Mouse (Mus musculus) G1E (cell line): ENCODE results near the gene Pithd1. TPM values are rescaled to one million over a fixed set of nuclear protein-coding genes. Genes with fewer than 3 reads are reported as not detected.

Source experiments
- ATAC-seq: 2 replicates; pipeline ENCODE4 v1.8.0; 2016; ENCODE audit warnings: mild to moderate bottlenecking; ENCODE audit not compliant: insufficient number of reproducible peaks, poor library complexity, low FRiP score, severe bottlenecking; ENCODE audit errors: extremely low read depth
- DNase-seq: peaks from one replicate; pipeline ENCODE4 v3.0.0; 2012; ENCODE audit warnings: low spot score
- H3K27me3 ChIP-seq: 2 replicates; pipeline ENCODE4 v1.6.1; 2012; ENCODE audit warnings: mild to moderate bottlenecking, low read length, inconsistent platforms; ENCODE audit not compliant: insufficient read depth
- H3K36me3 ChIP-seq: replicated peaks from 2 replicates; pipeline ENCODE3; 2012; ENCODE audit warnings: mild to moderate bottlenecking, inconsistent platforms
- H3K4me1 ChIP-seq: 2 replicates; pipeline ENCODE4 v1.6.1; 2012; ENCODE audit warnings: low read depth, low read length, inconsistent platforms, mixed read lengths; ENCODE audit not compliant: insufficient read depth
- H3K4me3 ChIP-seq: 2 replicates; pipeline ENCODE4 v1.5.1; 2012; ENCODE audit warnings: low read depth, mild to moderate bottlenecking, inconsistent platforms, low read length, moderate library complexity, mixed read lengths
- H3K9me3 ChIP-seq: replicated peaks from 2 replicates; pipeline ENCODE4 v1.6.1; 2012; ENCODE audit warnings: inconsistent platforms
- CTCF ChIP-seq: IDR thresholded peaks from 2 replicates; pipeline ENCODE4 v1.5.1; 2012; ENCODE audit warnings: low read depth, low read length, inconsistent platforms, mixed read lengths
- GATA1 ChIP-seq: IDR thresholded peaks from 2 replicates; pipeline ENCODE4 v1.6.1; 2012; ENCODE audit warnings: borderline replicate concordance, low read length, inconsistent platforms, mixed read lengths
- GATA2 ChIP-seq: IDR thresholded peaks from 2 replicates; pipeline ENCODE4 v1.6.1; 2012; ENCODE audit warnings: low read depth, low read length, inconsistent platforms, borderline replicate concordance
- POLR2AphosphoS5 ChIP-seq: IDR thresholded peaks from 2 replicates; pipeline ENCODE4 v1.6.1; 2012; ENCODE audit warnings: low read depth, low read length, inconsistent platforms; ENCODE audit not compliant: insufficient replicate concordance
- TAL1 ChIP-seq: conservative IDR thresholded peaks from 2 replicates; pipeline ENCODE4 v1.6.1; 2012; ENCODE audit warnings: low read depth, low read length, inconsistent platforms, mixed read lengths
- polyA plus RNA-seq: library from polyadenylated mRNA; stranded (reverse); fragments of >175 nt; gene quantifications from 2 replicates; pipeline ENCODE4 v1.2.3, GENCODE M21; 2012
- total RNA-seq, 2 experiments: library from RNA; stranded (forward) in 1 of 2; stranded (reverse) in 1 of 2; fragments of 200-1000 nt in 1 of 2; fragments of >200 nt in 1 of 2; fragmentation: Nextera tagmentation in 1 of 2; gene quantifications; 2 replicates each; pipeline ENCODE4 v1.2.3; 2014 to 2017

The Pithd1 gene
- total and polyA plus RNA-seq, 3 experiments: 34.9 to 71.7 (median 51.0) TPM

DNA sequence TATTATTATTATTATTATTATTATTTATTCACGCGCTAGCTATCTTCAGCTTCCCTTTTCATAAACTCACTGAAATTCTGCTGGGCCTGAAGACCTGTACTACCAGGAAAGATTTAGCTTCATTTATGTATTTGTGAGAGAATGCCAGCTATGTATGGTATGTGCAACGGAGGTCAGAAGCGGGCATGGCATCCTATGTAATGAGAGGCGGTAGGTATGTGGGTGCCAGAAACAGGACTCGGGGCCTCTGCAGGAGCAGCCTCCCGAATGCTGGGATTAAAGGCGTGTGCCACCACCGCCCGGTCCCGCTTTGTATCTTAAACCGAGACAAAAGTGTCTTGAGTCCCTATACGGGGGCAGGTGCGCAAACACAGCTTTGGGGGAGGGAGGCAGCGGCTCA lies 24.1 kb downstream of the Pithd1 start:
- H3K36me3 ChIP-seq: peaks cover 82% of the 10 kb centered on the region
- no peaks in the 10 kb centered on the region for H3K9me3 ChIP-seq
- H3K4me3 ChIP-seq: peak overlapping the region; percentile 83
- ATAC-seq: no peak
- H3K27me3 ChIP-seq: no peaks in the 10 kb centered on the region
- TF ChIP-seq POLR2AphosphoS5 (no peak), TAL1 (no peak)
- no peak for DNase-seq
- H3K4me1 ChIP-seq: peaks cover 45% of the 10 kb centered on the region

DNA sequence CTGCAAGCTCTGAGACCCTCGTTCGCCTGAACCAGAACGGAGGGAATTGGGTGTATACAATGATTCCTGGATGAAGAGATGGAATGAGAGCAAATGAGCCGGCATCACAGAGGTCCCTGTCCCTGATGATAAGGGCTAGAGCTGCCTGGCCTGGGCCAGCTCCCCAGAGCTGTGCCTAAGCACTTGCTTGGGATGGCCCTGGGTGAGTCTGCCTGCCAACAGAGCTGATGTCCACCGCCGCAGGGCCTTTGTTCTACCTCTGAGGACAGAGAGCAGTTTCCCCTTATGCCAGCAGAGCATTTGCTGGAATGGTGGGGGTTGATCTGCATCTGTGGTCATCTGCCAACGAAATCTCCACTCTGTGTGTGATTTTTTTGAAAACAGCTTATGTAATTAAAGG lies 24.9 kb downstream of the Pithd1 start:
- Histone ChIP-seq H3K4me3 (peak overlapping the region; percentile 24; the same call in 1 of the 2 replicates), H3K27me3 (no peaks in the 10 kb centered on the region), H3K4me1 (peaks cover 43% of the 10 kb centered on the region), H3K36me3 (peaks cover 81% of the 10 kb centered on the region), H3K9me3 (no peaks in the 10 kb centered on the region)
- DNase-seq (no peak), ATAC-seq (no peak)
- TF ChIP-seq POLR2AphosphoS5: no peak

DNA sequence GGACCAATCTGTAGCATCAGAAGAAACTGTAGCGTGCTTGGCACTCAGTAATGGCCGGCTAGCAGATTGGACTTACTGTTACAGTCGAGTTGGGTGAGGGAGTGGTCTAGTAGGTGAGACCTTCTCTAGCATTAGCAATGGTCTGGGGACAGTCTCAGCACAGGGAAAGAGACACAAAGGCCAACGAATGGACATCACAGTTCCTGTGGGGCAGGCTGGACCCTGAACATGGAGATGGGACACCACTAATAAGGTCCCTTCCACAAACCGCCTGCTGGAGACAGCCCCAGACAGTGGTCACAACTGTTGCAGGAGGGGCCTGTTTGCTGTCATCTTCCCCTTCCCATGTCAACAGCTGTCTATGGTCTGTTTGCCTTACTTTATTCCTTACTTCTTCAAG lies 25.4 kb downstream of the Pithd1 start:
- Histone ChIP-seq H3K4me1 (peaks cover 43% of the 10 kb centered on the region), H3K36me3 (peaks cover 78% of the 10 kb centered on the region)
- DNase-seq: no peak

GRCm38 (mm10) chr4:135960717-135961116 lies 26.3 kb downstream of the Pithd1 start:
- ATAC-seq: no peak
- Histone ChIP-seq H3K36me3 (peaks cover 78% of the 10 kb centered on the region), H3K4me3 (no peak overlapping the region), H3K4me1 (peaks cover 39% of the 10 kb centered on the region), H3K9me3 (no peaks in the 10 kb centered on the region), H3K27me3 (no peaks in the 10 kb centered on the region)
- TF ChIP-seq CTCF: peak; percentile 98
- no peak for TF ChIP-seq GATA1
- peak; percentile 74 for DNase-seq

More for the DNA sequence above, 25.4 kb downstream of the Pithd1 start:
- Histone ChIP-seq H3K27me3 (no peaks in the 10 kb centered on the region), H3K4me3 (no peak overlapping the region), H3K9me3 (no peaks in the 10 kb centered on the region)
- TF ChIP-seq TAL1 (no peak), POLR2AphosphoS5 (no peak), CTCF (no peak), GATA2 (no peak), GATA1 (no peak)
- ATAC-seq: no peak

- no peaks in the 10 kb centered on the region for H3K27me3 ChIP-seq
- H3K4me3 ChIP-seq: no peak overlapping the region
- H3K4me1 ChIP-seq: peaks cover 26% of the 10 kb centered on the region
- ATAC-seq (no peak), DNase-seq (no peak)
- TF ChIP-seq TAL1 (no peak), POLR2AphosphoS5 (no peak), GATA2 (no peak), CTCF (no peak), GATA1 (no peak)
- peaks cover 87% of the 10 kb centered on the region for H3K36me3 ChIP-seq
- H3K9me3 ChIP-seq: no peaks in the 10 kb centered on the region
Observed at GRCm38 (mm10) chr4:135958354-135958753, 28.7 kb downstream of the Pithd1 start.

DNA sequence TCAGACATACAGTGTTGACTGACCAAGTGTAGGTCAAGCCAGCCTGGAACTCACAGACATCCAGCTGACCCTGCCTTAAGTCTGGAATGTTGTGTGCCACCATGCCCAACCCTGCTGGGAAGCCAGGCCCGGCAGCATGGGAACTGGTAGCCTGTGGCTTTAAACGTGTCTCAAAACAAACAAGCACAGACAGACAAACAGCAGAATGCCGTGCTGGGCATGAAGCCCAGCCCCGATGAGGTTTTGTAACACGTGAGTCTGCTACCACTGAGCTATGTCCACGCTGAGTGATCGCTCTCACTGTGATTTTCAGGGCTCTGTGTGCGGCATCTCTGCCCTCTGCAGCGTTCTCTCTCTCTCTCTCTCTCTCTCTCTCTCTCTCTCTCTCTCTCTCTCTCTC lies 31.2 kb downstream of the Pithd1 start:
- peaks cover 2% of the 10 kb centered on the region for H3K9me3 ChIP-seq
- peaks cover 15% of the 10 kb centered on the region; the same call in 1 of the 2 replicates for H3K4me1 ChIP-seq
- ATAC-seq (no peak), DNase-seq (no peak)
- H3K36me3 ChIP-seq: peaks cover 91% of the 10 kb centered on the region
- no peak overlapping the region for H3K4me3 ChIP-seq
- H3K27me3 ChIP-seq: no peaks in the 10 kb centered on the region
- TF ChIP-seq GATA1: no peak
- TF ChIP-seq POLR2AphosphoS5: no peak
- no peak for TF ChIP-seq TAL1
- no peak for TF ChIP-seq GATA2
- no peak for TF ChIP-seq CTCF

DNA sequence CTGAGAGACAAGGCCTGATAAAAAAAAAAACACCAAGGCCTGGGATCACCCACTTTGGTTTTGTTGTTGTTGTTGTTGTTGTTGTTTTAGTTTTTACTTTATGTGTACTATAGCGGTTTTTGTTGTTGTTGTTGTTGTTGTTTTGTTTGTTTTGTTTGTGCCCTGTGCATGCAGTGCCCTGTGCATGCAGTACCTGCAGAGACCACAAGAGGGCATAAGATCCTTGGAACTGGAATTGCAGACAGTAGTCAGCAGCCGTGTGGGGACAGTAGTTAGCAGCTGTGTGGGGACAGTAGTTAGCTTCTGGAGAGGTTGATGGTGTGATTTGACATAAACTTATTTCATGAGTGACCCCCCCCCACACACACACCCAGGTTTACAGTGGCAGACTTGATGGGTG lies 32.8 kb downstream of the Pithd1 start:
- no peaks in the 10 kb centered on the region for H3K27me3 ChIP-seq
- no peak for ATAC-seq
- peaks cover 87% of the 10 kb centered on the region for H3K36me3 ChIP-seq
- H3K9me3 ChIP-seq: peaks cover 2% of the 10 kb centered on the region
- no peak overlapping the region for H3K4me3 ChIP-seq
- TF ChIP-seq CTCF (peak; percentile 96), POLR2AphosphoS5 (no peak), TAL1 (no peak), GATA1 (no peak)
- DNase-seq: no peak
- H3K4me1 ChIP-seq: peaks cover 21% of the 10 kb centered on the region
